Comparison of ENCODE assay signal across 15 mouse cellular contexts in the genomic region with DNA sequence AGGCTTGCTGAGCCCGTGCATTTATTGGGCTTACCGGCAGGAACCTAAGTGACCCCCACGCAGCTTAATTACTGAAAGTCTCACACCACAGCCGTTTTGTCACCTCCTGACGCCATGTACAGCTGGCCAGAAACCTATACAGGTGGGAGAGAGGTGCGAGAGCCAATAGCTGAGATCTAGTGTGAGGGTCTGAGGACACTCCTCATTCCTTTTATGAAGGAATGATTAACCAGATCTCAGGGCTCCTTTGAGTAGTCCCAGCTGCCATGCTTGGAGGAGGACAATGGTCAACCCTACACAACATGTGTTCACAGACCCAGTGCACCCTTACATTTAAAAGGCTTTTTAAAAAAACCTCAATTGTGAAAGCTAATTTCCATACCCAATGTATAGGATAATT.
"Had no signal": no experiment of that assay in that cellular context is flagged by ENCODE, and none has a peak within 500 bp of the region (broad histone marks: within the 10 kb centered on the region; RNA-seq: fewer than 3 reads in every experiment).

No protein-coding gene starts in this region.

- DNase-seq: retina, postnatal 1 day; right cerebral cortex, adult 18-20 months; right cerebral cortex, postnatal 14 days; right cerebral cortex, postnatal 25 days; right cerebral cortex, postnatal 4 days; spleen, adult 18-20 months; thymus, adult 18-20 months; thymus, adult 2 months; thymus, postnatal 14 days; thymus, postnatal 25 days; thymus, postnatal 36 days; thymus, postnatal 4 days had no signal

- H3K9me3 ChIP-seq: neural tube, embryonic 15.5 days; stomach, embryonic 15.5 days had no signal

- H3K4me2 ChIP-seq: neural tube, embryonic 15.5 days; stomach, embryonic 15.5 days had no signal

- H3K36me3 ChIP-seq: neural tube, embryonic 15.5 days; stomach, embryonic 15.5 days had no signal

- H3K27me3 ChIP-seq: stomach, embryonic 15.5 days had no signal

- H3K4me3 ChIP-seq: neural tube, embryonic 15.5 days; stomach, embryonic 15.5 days had no signal

- H3K27ac ChIP-seq: neural tube, embryonic 15.5 days; stomach, embryonic 15.5 days; stomach, postnatal 0 days had no signal

- H3K9ac ChIP-seq: neural tube, embryonic 15.5 days; stomach, embryonic 15.5 days had no signal

- H3K4me1 ChIP-seq: neural tube, embryonic 15.5 days; stomach, embryonic 15.5 days had no signal
